Mouse (Mus musculus): ENCODE measurements around the gene Tmem198b. TPM values are rescaled to one million over a fixed set of nuclear protein-coding genes. Genes with fewer than 3 reads are reported as not detected.

Gene Tmem198b
- polyA plus RNA-seq, 1 experiment from 2014 or later, result 14.2 TPM

Other genes starting within 250 kb of the Tmem198b start
- gene Pa2g4, start 238.4 kb downstream of the Tmem198b start, polyA plus RNA-seq (2014; fragmentation: Nextera tagmentation; extraction: Ambion mirVana), result 220 and 243 TPM in 2 replicates
- gene Erbb3, start 214.7 kb downstream of the Tmem198b start, polyA plus RNA-seq (2014; fragmentation: Nextera tagmentation; extraction: Ambion mirVana), result 4.6 and 7.0 TPM in 2 replicates
- gene Rps26, start 177.6 kb downstream of the Tmem198b start, polyA plus RNA-seq (2014; fragmentation: Nextera tagmentation; extraction: Ambion mirVana), result 596 and 615 TPM in 2 replicates
- 4.3 and 4.9 TPM in 2 replicates for gene Ikzf4, start 158.4 kb downstream of the Tmem198b start, polyA plus RNA-seq (2014; fragmentation: Nextera tagmentation; extraction: Ambion mirVana)
- gene Suox, start 130.3 kb downstream of the Tmem198b start, polyA plus RNA-seq (2014; fragmentation: Nextera tagmentation; extraction: Ambion mirVana), result 12.0 and 14.8 TPM in 2 replicates
- 76.0 and 83.0 TPM in 2 replicates for gene Rab5b, start 108.1 kb downstream of the Tmem198b start, polyA plus RNA-seq (2014; fragmentation: Nextera tagmentation; extraction: Ambion mirVana)
- gene Pmel, start 100.2 kb downstream of the Tmem198b start, polyA plus RNA-seq (2014; fragmentation: Nextera tagmentation; extraction: Ambion mirVana), result 4.5 and 5.8 TPM in 2 replicates
- 75.2 and 86.5 TPM in 2 replicates for gene Cdk2, start 99.3 kb downstream of the Tmem198b start, polyA plus RNA-seq (2014; fragmentation: Nextera tagmentation; extraction: Ambion mirVana)
- gene Dgka, start 59.5 kb downstream of the Tmem198b start, polyA plus RNA-seq (2014; fragmentation: Nextera tagmentation; extraction: Ambion mirVana), result 5.0 and 6.2 TPM in 2 replicates
- gene Pym1, start 56.5 kb downstream of the Tmem198b start, polyA plus RNA-seq (2014; fragmentation: Nextera tagmentation; extraction: Ambion mirVana), result 44.5 and 48.3 TPM in 2 replicates
- gene Mmp19, start 13.5 kb downstream of the Tmem198b start, polyA plus RNA-seq (2014; fragmentation: Nextera tagmentation; extraction: Ambion mirVana), result 0.27 and 0.49 TPM in 2 replicates
- 31.8 and 34.7 TPM in 2 replicates for gene Dnajc14, start 308 bp downstream of the Tmem198b start, polyA plus RNA-seq (2014; fragmentation: Nextera tagmentation; extraction: Ambion mirVana)
- gene Sarnp, start 13.0 kb upstream of the Tmem198b start, polyA plus RNA-seq (2014; fragmentation: Nextera tagmentation; extraction: Ambion mirVana), result 282 and 286 TPM in 2 replicates
- 64.8 and 66.4 TPM in 2 replicates for gene Ormdl2, start 17.3 kb upstream of the Tmem198b start, polyA plus RNA-seq (2014; fragmentation: Nextera tagmentation; extraction: Ambion mirVana)
- gene Gdf11, start 87.3 kb upstream of the Tmem198b start, polyA plus RNA-seq (2014; fragmentation: Nextera tagmentation; extraction: Ambion mirVana), result 10.5 and 11.5 TPM in 2 replicates
- gene Cd63, start 96.6 kb upstream of the Tmem198b start, polyA plus RNA-seq (2014; fragmentation: Nextera tagmentation; extraction: Ambion mirVana), result 215 and 216 TPM in 2 replicates
- gene Rdh5, start 118.5 kb upstream of the Tmem198b start, polyA plus RNA-seq (2014; fragmentation: Nextera tagmentation; extraction: Ambion mirVana), result 11.6 and 12.1 TPM in 2 replicates
- 260 and 269 TPM in 2 replicates for gene Bloc1s1, start 119.7 kb upstream of the Tmem198b start, polyA plus RNA-seq (2014; fragmentation: Nextera tagmentation; extraction: Ambion mirVana)
- gene Itga7, start 129.4 kb upstream of the Tmem198b start, polyA plus RNA-seq (2014; fragmentation: Nextera tagmentation; extraction: Ambion mirVana), result 1.7 and 3.0 TPM in 2 replicates
- gene Mettl7b, start 156.6 kb upstream of the Tmem198b start, polyA plus RNA-seq (2014; fragmentation: Nextera tagmentation; extraction: Ambion mirVana), result not detected in 2 replicates
- not detected in 2 replicates for gene Olfr9, start 185.1 kb upstream of the Tmem198b start, polyA plus RNA-seq (2014; fragmentation: Nextera tagmentation; extraction: Ambion mirVana)
- gene Olfr763, start 206.4 kb upstream of the Tmem198b start, polyA plus RNA-seq (2014; fragmentation: Nextera tagmentation; extraction: Ambion mirVana), result not detected in 2 replicates
- not detected in 2 replicates for gene Olfr764-ps1, start 235.5 kb upstream of the Tmem198b start, polyA plus RNA-seq (2014; fragmentation: Nextera tagmentation; extraction: Ambion mirVana)
- not detected in 2 replicates for gene Olfr765, start 245.6 kb upstream of the Tmem198b start, polyA plus RNA-seq (2014; fragmentation: Nextera tagmentation; extraction: Ambion mirVana)